Mouse (Mus musculus) limb, embryonic 13.5 days (tissue): ENCODE measurements around the gene Ccdc105. TPM values are rescaled to one million over a fixed set of nuclear protein-coding genes. Genes with fewer than 3 reads are reported as not detected.
A peak's percentile ranks its signal among the peaks of the same experiment; 100 is the strongest.

Experiments
- ATAC-seq: fragments of 200-750 bp; cut with Nextera tagmentation; 2 replicates; pipeline ENCODE4 v1.8.0; 2017; ENCODE audit warnings: low read depth, moderate number of reproducible peaks, moderate TSS enrichment; ENCODE audit not compliant: low FRiP score
- H3K27ac ChIP-seq: fragments of 300-500 bp; sonication (generic); 2 replicates; pipeline ENCODE4 v1.5.1; 2015; ENCODE audit warnings: inconsistent platforms, mild to moderate bottlenecking, moderate library complexity
- H3K27me3 ChIP-seq: fragments of 300-500 bp; sonication (generic); 2 replicates; pipeline ENCODE4 v1.6.1; 2015; ENCODE audit warnings: mild to moderate bottlenecking, inconsistent platforms
- H3K36me3 ChIP-seq: fragments of 300-500 bp; sonication (generic); 2 replicates; pipeline ENCODE4 v1.6.1; 2015; ENCODE audit warnings: inconsistent platforms, mild to moderate bottlenecking, moderate library complexity
- H3K4me1 ChIP-seq: fragments of 300-500 bp; sonication (generic); 2 replicates; pipeline ENCODE4 v1.6.1; 2015; ENCODE audit warnings: inconsistent platforms
- H3K4me2 ChIP-seq: fragments of 300-500 bp; sonication (generic); replicated peaks from 2 replicates; pipeline ENCODE4 v1.6.1; 2015; ENCODE audit warnings: inconsistent platforms, mild to moderate bottlenecking, moderate library complexity
- H3K4me3 ChIP-seq: fragments of 300-500 bp; sonication (generic); 2 replicates; pipeline ENCODE4 v1.5.1; 2015; ENCODE audit warnings: moderate library complexity, mild to moderate bottlenecking, inconsistent platforms
- H3K9ac ChIP-seq: fragments of 300-500 bp; sonication (generic); 2 replicates; pipeline ENCODE4 v1.6.1; 2015; ENCODE audit warnings: mild to moderate bottlenecking, inconsistent platforms
- H3K9me3 ChIP-seq: fragments of 300-500 bp; sonication (generic); 2 replicates; pipeline ENCODE4 v1.6.1; 2016; ENCODE audit warnings: inconsistent platforms
- WGBS: fragments of 180-500 bp; shearing (Covaris S2); methylation state at CpG from one replicate; pipeline ENCODE4 v1.1.7; 2015; 5-methylcytosine and 5-hydroxymethylcytosine counted together
- polyA plus RNA-seq: library from polyadenylated mRNA; unstranded; fragments of >200 nt; fragmentation: Nextera tagmentation; extraction: Ambion mirVana; gene quantifications from 2 replicates; pipeline ENCODE4 v1.2.1, GENCODE M21; 2015

Ccdc105 gene
- 0.19 and 0.32 TPM in 2 replicates for polyA plus RNA-seq

GRCm38 (mm10) chr10:78752452-78753191, at the start of gene Ccdc105:
TSS of gene Ccdc105 (minus strand) at chr10:78753065.
- Histone ChIP-seq H3K4me3 (peak within 1 kb of the TSS; percentile 58), H3K9ac (peak within 1 kb of the TSS; percentile 74), H3K4me2 (peak within 1 kb of the TSS; percentile 79), H3K9me3 (no peaks in the 10 kb centered on the region), H3K27ac (peak within 1 kb of the TSS; percentile 55), H3K36me3 (no peaks in the 10 kb centered on the region), H3K27me3 (peaks cover 6% of the 10 kb centered on the region; the same call in 1 of the 2 replicates), H3K4me1 (peaks cover 8% of the 10 kb centered on the region)
- 1% methylated on average over 61 of the region's 61 CpGs for WGBS
- peak; percentile 94 for ATAC-seq

GRCm38 (mm10) chr10:78801449-78801848, 48.6 kb upstream of the Ccdc105 start:
- no peaks in the 10 kb centered on the region for H3K27me3 ChIP-seq
- no peaks in the 10 kb centered on the region for H3K36me3 ChIP-seq
- H3K4me3 ChIP-seq = no peak overlapping the region
- no peak overlapping the region for H3K27ac ChIP-seq
- no peak overlapping the region for H3K9ac ChIP-seq
- no peaks in the 10 kb centered on the region for H3K9me3 ChIP-seq
- H3K4me1 ChIP-seq = no peaks in the 10 kb centered on the region
- H3K4me2 ChIP-seq = no peak overlapping the region
- ATAC-seq = no peak
- WGBS = 78% methylated on average over 2 of the region's 2 CpGs

DNA sequence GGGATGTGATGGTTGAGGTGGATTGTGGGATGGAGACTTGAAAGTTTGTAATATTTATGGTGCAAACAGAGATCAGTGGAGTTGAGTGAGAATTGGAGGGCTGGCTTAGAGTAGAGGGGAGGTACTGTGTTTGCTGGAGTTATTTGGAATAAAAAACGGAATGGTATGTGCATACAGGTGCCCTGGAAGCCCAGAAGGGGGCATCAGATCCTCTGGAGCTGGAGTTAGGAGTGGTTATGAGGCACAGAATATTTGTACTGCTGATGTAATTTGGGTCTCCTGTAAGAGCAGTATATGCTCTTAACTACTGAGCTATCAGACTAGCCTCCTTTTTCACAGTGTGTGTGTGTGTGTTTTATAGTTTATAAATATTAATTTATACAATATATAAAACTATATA, 37.7 kb upstream of the Ccdc105 start:
- Histone ChIP-seq H3K4me2 (no peak overlapping the region), H3K9ac (no peak overlapping the region), H3K4me3 (no peak overlapping the region), H3K27me3 (no peaks in the 10 kb centered on the region), H3K36me3 (no peaks in the 10 kb centered on the region), H3K9me3 (no peaks in the 10 kb centered on the region), H3K27ac (no peak overlapping the region), H3K4me1 (peaks cover 8% of the 10 kb centered on the region)
- 29% methylated on average over 1 of the region's 1 CpGs for WGBS
- ATAC-seq = no peak

DNA sequence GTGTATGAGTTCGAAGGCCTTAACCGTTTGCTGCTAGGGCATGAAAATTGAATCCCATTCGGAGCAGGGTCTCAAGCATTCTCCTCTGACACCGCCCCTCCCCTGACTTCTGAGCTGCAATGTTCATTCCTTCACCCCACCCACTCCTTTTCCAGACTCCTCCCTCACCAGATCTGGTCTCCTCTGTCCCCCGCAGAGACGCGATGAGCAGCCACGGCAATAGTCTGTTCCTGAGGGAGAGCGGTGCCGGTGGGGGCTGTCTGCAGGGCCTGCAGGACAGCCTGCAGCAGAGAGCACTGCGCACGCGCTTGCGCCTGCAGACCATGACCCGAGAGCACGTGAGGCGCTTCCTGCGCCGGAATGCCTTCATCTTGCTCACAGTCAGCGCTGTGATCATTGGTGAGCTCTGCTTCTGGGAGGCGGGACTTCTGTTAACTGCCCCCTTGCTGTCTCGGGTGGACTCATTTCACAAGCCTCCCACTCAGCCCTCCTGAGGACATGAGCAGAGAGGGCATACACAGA, 34.8 kb upstream of the Ccdc105 start:
- Histone ChIP-seq H3K9ac (peak overlapping the region; percentile 71), H3K27ac (peak overlapping the region; percentile 52; the same call in 1 of the 2 replicates), H3K27me3 (no peaks in the 10 kb centered on the region), H3K9me3 (no peaks in the 10 kb centered on the region), H3K4me2 (peak overlapping the region; percentile 71), H3K36me3 (no peaks in the 10 kb centered on the region), H3K4me3 (peak overlapping the region; percentile 55), H3K4me1 (peaks cover 8% of the 10 kb centered on the region)
- WGBS = 2% methylated on average over 22 of the region's 22 CpGs
- ATAC-seq = peak; percentile 94

DNA sequence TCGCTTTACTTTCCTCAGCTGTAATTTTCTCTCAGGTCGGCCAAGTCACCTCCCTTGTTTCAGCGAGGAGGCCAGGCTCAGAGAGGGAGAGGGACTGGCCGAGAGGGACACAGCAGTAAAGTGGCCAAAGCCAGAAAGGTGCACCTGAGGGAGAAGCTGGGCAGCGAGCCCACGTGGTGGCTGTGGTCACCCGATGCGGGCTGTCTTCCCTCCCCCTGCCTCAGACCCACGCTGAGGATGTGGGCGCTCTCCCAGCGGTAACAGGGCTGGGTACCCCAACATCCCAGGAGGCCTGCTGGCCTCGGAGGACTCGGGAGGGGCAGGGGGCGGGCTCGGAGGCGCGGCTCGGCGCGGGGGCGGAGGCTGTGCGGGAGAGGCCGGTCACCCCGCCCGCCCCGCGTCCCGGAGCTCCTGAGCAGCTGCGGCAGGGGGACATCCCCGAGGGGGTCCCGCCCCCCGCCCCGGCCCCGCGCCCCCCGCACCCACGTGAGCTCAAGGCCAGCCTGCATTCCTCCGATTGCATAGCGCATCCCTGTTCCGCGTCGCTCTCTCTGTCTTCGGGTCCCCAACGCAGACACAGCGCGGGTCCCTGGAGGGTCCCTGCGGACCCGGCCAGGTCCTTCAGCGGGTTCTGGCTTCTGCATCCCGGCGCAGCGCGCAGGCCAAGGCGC, 27.3 kb upstream of the Ccdc105 start, which contains the start of gene Slc1a6:
TSS of gene Slc1a6 (plus strand) at position 516 of the 671 bp plus-strand sequence.
- Histone ChIP-seq H3K4me1 (peaks cover 13% of the 10 kb centered on the region), H3K27ac (no peak within 1 kb of the TSS), H3K36me3 (no peaks in the 10 kb centered on the region), H3K9ac (peak within 1 kb of the TSS; percentile 77), H3K27me3 (0 out of 2 replicates have a peak, but pooled peaks cover 9% of the 10 kb centered on the region), H3K4me3 (peak within 1 kb of the TSS; percentile 61), H3K4me2 (peak within 1 kb of the TSS; percentile 100), H3K9me3 (no peaks in the 10 kb centered on the region)
- ATAC-seq = peak; percentile 68
- under 1% methylated on average over 45 of the region's 54 CpGs for WGBS

GRCm38 (mm10) chr10:78779527-78779926, 26.7 kb upstream of the Ccdc105 start:
- Histone ChIP-seq H3K27ac (no peak overlapping the region), H3K27me3 (0 out of 2 replicates have a peak, but pooled peaks cover 9% of the 10 kb centered on the region), H3K9me3 (no peaks in the 10 kb centered on the region), H3K36me3 (no peaks in the 10 kb centered on the region), H3K9ac (peak overlapping the region; percentile 77; the same call in 1 of the 2 replicates), H3K4me1 (peaks cover 13% of the 10 kb centered on the region), H3K4me2 (peak overlapping the region; percentile 100), H3K4me3 (peak overlapping the region; percentile 61)
- 62% methylated on average over 9 of the region's 9 CpGs for WGBS
- no peak for ATAC-seq

- Histone ChIP-seq H3K9ac (no peak overlapping the region), H3K4me3 (no peak overlapping the region), H3K4me2 (no peak overlapping the region), H3K4me1 (peaks cover 11% of the 10 kb centered on the region), H3K27ac (no peak overlapping the region), H3K9me3 (no peaks in the 10 kb centered on the region), H3K36me3 (no peaks in the 10 kb centered on the region), H3K27me3 (0 out of 2 replicates have a peak, but pooled peaks cover 2% of the 10 kb centered on the region)
- WGBS = 51% methylated on average over 4 of the region's 4 CpGs
- ATAC-seq = no peak
These were observed 23.0 kb upstream of the Ccdc105 start for GRCm38 (mm10) chr10:78775830-78776229.

DNA sequence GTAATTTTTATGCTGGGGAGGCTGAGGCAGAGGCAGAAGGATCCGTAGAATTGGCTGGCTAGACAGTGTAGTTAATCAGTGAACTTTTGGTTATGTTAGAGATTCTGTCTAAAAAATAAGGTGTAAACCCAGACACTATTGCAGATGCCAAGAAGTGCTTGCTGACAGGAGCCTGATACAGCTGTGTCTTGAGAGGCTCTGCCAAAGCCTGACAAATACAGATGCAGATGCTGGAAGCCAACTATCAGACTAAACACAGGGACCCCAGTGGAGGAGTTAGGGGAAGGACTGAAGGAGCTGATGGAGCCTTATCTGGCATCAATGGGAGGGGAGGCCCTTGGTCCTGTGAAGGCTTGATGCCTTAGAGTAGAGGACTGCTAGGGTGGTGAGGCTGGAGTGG, 12.7 kb upstream of the Ccdc105 start:
- Histone ChIP-seq H3K4me1 (no peaks in the 10 kb centered on the region), H3K4me3 (no peak overlapping the region), H3K27ac (no peak overlapping the region), H3K27me3 (no peaks in the 10 kb centered on the region), H3K36me3 (no peaks in the 10 kb centered on the region), H3K9ac (no peak overlapping the region), H3K4me2 (no peak overlapping the region), H3K9me3 (0 out of 2 replicates have a peak, but pooled peaks cover 6% of the 10 kb centered on the region)
- no peak for ATAC-seq
- WGBS = 75% methylated on average over 1 of the region's 1 CpGs

DNA sequence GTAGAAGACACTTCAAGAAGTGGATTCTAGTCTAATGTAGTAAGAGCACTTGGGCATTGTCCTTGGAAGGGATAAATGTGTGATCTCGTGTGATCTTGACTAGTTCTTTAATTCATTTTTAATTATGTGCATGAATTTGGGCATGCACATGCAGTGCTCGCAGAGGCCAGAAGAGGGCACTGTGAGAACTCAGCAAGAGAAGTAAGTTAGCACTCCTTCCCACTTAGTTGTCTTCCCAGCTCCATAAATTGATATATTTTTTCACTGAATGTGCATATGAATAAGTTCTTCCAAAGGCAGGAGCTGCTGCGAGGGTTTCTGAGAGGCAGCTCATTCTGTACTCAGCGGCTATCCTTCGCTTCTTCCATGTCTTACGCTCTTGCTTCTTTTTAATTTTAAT, 3.2 kb upstream of the Ccdc105 start:
- H3K4me1 ChIP-seq = peaks cover 5% of the 10 kb centered on the region
- H3K27me3 ChIP-seq = peaks cover 2% of the 10 kb centered on the region; the same call in 1 of the 2 replicates
- H3K9me3 ChIP-seq = no peaks in the 10 kb centered on the region
- no peaks in the 10 kb centered on the region for H3K36me3 ChIP-seq
- WGBS = 39% methylated on average over 6 of the region's 6 CpGs
- no peak overlapping the region for H3K9ac ChIP-seq
- H3K4me3 ChIP-seq = no peak overlapping the region
- H3K27ac ChIP-seq = no peak overlapping the region
- H3K4me2 ChIP-seq = no peak overlapping the region
- ATAC-seq = no peak

- Histone ChIP-seq H3K27ac (no peak overlapping the region), H3K4me3 (no peak overlapping the region), H3K36me3 (no peaks in the 10 kb centered on the region), H3K4me2 (no peak overlapping the region), H3K27me3 (peaks cover 6% of the 10 kb centered on the region; the same call in 1 of the 2 replicates), H3K4me1 (peaks cover 24% of the 10 kb centered on the region), H3K9me3 (no peaks in the 10 kb centered on the region), H3K9ac (no peak overlapping the region)
- no peak for ATAC-seq
- WGBS = 89% methylated on average over 6 of the region's 6 CpGs
These were observed 3.9 kb downstream of the Ccdc105 start for GRCm38 (mm10) chr10:78748946-78749345.

DNA sequence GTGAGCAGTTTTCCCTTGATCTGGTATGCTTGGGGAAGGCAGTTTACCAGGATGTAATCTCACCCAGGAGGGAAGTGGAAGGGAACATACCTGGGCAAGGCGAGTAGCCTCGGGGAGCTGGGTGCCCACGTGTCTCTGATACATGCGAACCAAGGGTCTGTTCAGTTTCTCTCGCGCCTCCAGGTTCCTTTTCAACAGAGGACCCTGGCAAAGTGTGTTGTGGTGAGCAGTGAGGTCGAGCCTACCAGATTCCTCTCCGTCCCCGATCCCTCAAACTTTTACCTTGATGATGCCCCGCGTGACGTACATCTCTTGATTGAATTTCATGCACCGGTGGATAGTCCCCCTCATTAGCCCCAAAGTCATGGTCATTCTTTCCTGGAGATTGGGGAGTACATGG, 4.7 kb downstream of the Ccdc105 start:
- H3K27me3 ChIP-seq = peaks cover 6% of the 10 kb centered on the region; the same call in 1 of the 2 replicates
- H3K9ac ChIP-seq = no peak overlapping the region
- H3K4me3 ChIP-seq = no peak overlapping the region
- no peak overlapping the region for H3K27ac ChIP-seq
- WGBS = 85% methylated on average over 13 of the region's 13 CpGs
- no peaks in the 10 kb centered on the region for H3K9me3 ChIP-seq
- H3K4me2 ChIP-seq = peak overlapping the region; percentile 74; the same call in 1 of the 2 replicates
- H3K4me1 ChIP-seq = peaks cover 24% of the 10 kb centered on the region
- no peaks in the 10 kb centered on the region for H3K36me3 ChIP-seq
- ATAC-seq = no peak
